Mouse (Mus musculus): ENCODE data around the gene Dock4. TPM values are rescaled to one million over a fixed set of nuclear protein-coding genes. Genes with fewer than 3 reads are reported as not detected.
A peak's percentile ranks its signal among the peaks of the same experiment; 100 is the strongest.

Dock4 gene
- total RNA-seq, 2 experiments from 2014 or later = 13.5 to 18.0 TPM

GRCm38 (mm10) chr12:40655861-40656260, 210.1 kb downstream of the Dock4 start:
- no peak for DNase-seq

- no peak for DNase-seq
Measured at GRCm38 (mm10) chr12:40656438-40656837, 210.7 kb downstream of the Dock4 start.

- no peak for DNase-seq
Measured at GRCm38 (mm10) chr12:40657229-40657885, 211.6 kb downstream of the Dock4 start.

- peak in 1 of 2 experiments; percentile 31 for DNase-seq
Measured at GRCm38 (mm10) chr12:40659689-40660088, 213.9 kb downstream of the Dock4 start.

- DNase-seq = no peak
Measured at GRCm38 (mm10) chr12:40669460-40669859, 223.7 kb downstream of the Dock4 start.

GRCm38 (mm10) chr12:40670766-40671165, 225.0 kb downstream of the Dock4 start:
- peak; percentile 33 to 53 for DNase-seq

- no peak for DNase-seq
Measured at GRCm38 (mm10) chr12:40679713-40680112, 234.0 kb downstream of the Dock4 start.

GRCm38 (mm10) chr12:40680551-40680950, 234.8 kb downstream of the Dock4 start:
- DNase-seq = peak; percentile 56 to 68

- no peak for DNase-seq
Measured at GRCm38 (mm10) chr12:40691444-40691843, 245.7 kb downstream of the Dock4 start.

GRCm38 (mm10) chr12:40694082-40694721, 248.4 kb downstream of the Dock4 start:
- DNase-seq = no peak

GRCm38 (mm10) chr12:40698330-40698729, 252.6 kb downstream of the Dock4 start:
- DNase-seq = no peak

GRCm38 (mm10) chr12:40702233-40702792, 256.6 kb downstream of the Dock4 start:
- no peak for DNase-seq

GRCm38 (mm10) chr12:40704296-40704695, 258.5 kb downstream of the Dock4 start:
- DNase-seq = no peak

- no peak for DNase-seq
Measured at GRCm38 (mm10) chr12:40707108-40707507, 261.4 kb downstream of the Dock4 start.

GRCm38 (mm10) chr12:40709094-40709493, 263.3 kb downstream of the Dock4 start:
- no peak for DNase-seq

GRCm38 (mm10) chr12:40712235-40712634, 266.5 kb downstream of the Dock4 start:
- DNase-seq = peak; percentile 8 to 15

- no peak for DNase-seq
Measured at GRCm38 (mm10) chr12:40714288-40714687, 268.5 kb downstream of the Dock4 start.

- DNase-seq = no peak
Measured at GRCm38 (mm10) chr12:40715174-40715573, 269.4 kb downstream of the Dock4 start.

GRCm38 (mm10) chr12:40728373-40728772, 282.6 kb downstream of the Dock4 start:
- no peak for DNase-seq

- no peak for DNase-seq
Measured at GRCm38 (mm10) chr12:40730756-40731155, 285.0 kb downstream of the Dock4 start.

- no peak for DNase-seq
Measured at GRCm38 (mm10) chr12:40745501-40745900, 299.7 kb downstream of the Dock4 start.

- DNase-seq = peak in 1 of 2 experiments; percentile 3
Measured at GRCm38 (mm10) chr12:40746081-40746480, 300.3 kb downstream of the Dock4 start.

GRCm38 (mm10) chr12:40759281-40759680, 313.5 kb downstream of the Dock4 start:
- DNase-seq = no peak
